Mouse (Mus musculus) testis, adult 2 months (tissue): ENCODE measurements around the gene Kifc5b. TPM values are rescaled to one million over a fixed set of nuclear protein-coding genes. Genes with fewer than 3 reads are reported as not detected.

Experiments used
- H3K27ac ChIP-seq: fragments of 200-500 bp; 2 replicates; pipeline ENCODE4 v1.5.1; 2012; ENCODE audit warnings: low read depth, low read length; ENCODE audit not compliant: control insufficient read depth, insufficient read depth
- H3K27me3 ChIP-seq: fragments of 200-500 bp; 2 replicates; pipeline ENCODE4 v1.6.1; 2012; ENCODE audit warnings: mild to moderate bottlenecking, low read length, moderate library complexity; ENCODE audit not compliant: control insufficient read depth, insufficient read depth
- H3K36me3 ChIP-seq: fragments of 200-500 bp; 2 replicates; pipeline ENCODE4 v1.6.1; 2012; ENCODE audit warnings: mild to moderate bottlenecking, low read length; ENCODE audit not compliant: control insufficient read depth, insufficient read depth
- H3K4me1 ChIP-seq: fragments of 200-500 bp; 2 replicates; pipeline ENCODE4 v1.6.1; 2012; ENCODE audit warnings: low read length; ENCODE audit not compliant: control insufficient read depth, insufficient read depth
- H3K4me3 ChIP-seq: fragments of 200-500 bp; 2 replicates; pipeline ENCODE4 v1.5.1; 2012; ENCODE audit warnings: low read depth, mild to moderate bottlenecking, low read length, moderate library complexity, mixed read lengths; ENCODE audit not compliant: control insufficient read depth
- CTCF ChIP-seq: fragments of 200-500 bp; IDR thresholded peaks from 2 replicates; pipeline ENCODE4 v1.5.1; 2012; ENCODE audit warnings: low read depth, mild to moderate bottlenecking, inconsistent platforms, low read length, moderate library complexity; ENCODE audit not compliant: control insufficient read depth, insufficient read depth, insufficient replicate concordance
- POLR2A ChIP-seq: fragments of 200-500 bp; IDR thresholded peaks from 2 replicates; pipeline ENCODE4 v1.6.1; 2012; ENCODE audit warnings: low read depth, mild to moderate bottlenecking, inconsistent platforms, low read length, moderate library complexity; ENCODE audit not compliant: control insufficient read depth
- polyA plus RNA-seq: library from polyadenylated mRNA; depleted of rRNA; stranded (reverse); fragments of >200 nt; gene quantifications from 2 replicates; pipeline ENCODE4 v1.2.3, GENCODE M21; 2012; rRNA removed

The Kifc5b gene
- polyA plus RNA-seq, result 6.5 TPM in 2 replicates

DNA sequence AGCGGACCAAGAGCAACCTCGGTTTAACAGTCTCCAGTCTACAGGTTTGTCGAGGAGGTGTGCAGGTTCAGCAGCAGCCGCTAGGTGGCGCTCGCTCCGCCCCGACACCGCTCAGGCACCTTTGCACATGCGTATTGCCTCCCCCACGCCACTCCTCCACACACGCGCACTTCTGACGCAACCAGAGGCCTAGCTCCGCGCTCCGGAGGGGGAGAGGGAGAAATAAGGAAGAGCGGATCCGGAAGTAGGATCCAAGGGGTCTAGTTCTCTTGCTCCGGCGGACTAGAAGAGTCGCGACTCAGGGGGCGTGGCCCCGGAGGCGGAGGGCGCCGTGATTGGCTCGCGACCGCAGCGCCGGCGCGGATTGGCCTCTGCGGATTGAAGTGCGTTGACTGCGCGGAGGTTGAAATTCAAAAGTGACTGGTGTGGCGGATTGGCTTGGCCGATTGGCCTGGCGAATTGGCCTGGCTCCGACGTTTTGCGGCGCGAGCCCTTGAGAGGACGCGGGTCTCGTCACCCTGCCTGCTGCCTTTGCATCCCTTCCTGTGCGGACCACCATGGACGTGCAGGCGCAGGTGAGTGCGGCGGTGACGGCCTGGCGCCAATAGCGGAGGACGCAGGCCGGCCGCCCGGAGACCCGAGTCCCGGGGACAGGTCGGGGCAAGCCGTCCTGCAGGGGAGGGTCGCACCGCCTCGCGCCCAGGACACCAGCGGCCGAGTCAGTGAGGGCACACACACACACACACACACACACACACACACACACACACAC lies at the start of gene Kifc5b:
Kifc5b (plus strand) TSS at position 381 of the 772 bp plus-strand sequence.
- H3K27ac ChIP-seq, result peak within 1 kb of the TSS; percentile 87
- no peaks in the 10 kb centered on the region for H3K36me3 ChIP-seq
- peaks cover 2% of the 10 kb centered on the region for H3K4me1 ChIP-seq
- H3K4me3 ChIP-seq, result peak within 1 kb of the TSS; percentile 85
- TF ChIP-seq POLR2A (peak; percentile 41; the same call in 1 of the 2 replicates), CTCF (peak; percentile 100)
- no peaks in the 10 kb centered on the region for H3K27me3 ChIP-seq

DNA sequence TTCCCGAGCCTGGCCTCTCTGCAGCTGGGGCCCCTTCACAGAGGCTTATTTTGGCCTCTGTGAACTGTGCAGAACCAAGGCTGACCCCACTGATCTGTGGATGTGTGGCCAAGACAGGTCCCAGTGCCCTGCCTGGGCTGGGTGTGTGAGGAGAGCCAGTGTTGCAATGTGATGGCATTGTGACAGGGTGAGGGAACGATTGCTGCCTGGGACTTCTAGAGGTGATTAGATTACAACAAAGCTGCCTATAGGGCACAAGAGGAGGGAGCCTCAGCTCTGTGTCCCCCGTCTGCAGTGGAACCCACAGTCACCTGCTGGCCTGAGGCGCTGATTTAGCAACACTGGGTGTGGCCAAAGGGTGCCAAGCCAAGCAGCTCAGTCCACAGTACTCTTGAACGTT lies 48.1 kb upstream of the Kifc5b start:
- H3K36me3 ChIP-seq, result no peaks in the 10 kb centered on the region
- TF ChIP-seq CTCF (no peak), POLR2A (no peak)
- H3K27ac ChIP-seq, result no peak overlapping the region
- no peak overlapping the region for H3K4me3 ChIP-seq
- H3K27me3 ChIP-seq, result no peaks in the 10 kb centered on the region
- H3K4me1 ChIP-seq, result no peaks in the 10 kb centered on the region

DNA sequence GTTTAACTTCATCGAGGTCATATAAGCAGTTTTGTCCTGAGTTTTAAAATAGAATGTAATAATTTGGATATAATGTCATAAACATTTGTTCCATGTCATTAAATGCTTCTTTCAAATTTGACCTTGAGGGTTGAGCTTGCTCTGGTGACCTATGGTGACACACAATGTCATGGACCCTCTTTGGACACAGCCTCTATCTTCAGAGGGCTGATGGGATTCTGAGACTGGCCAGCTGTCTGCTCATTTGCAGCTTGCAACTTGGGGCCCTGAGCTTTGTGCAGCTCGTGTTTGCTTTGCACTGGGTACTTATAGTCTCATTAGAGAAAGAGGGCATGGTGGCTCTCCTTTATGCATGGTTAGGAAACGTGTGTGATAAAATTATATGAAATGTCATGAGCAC lies 44.0 kb upstream of the Kifc5b start:
- Histone ChIP-seq H3K4me1 (no peaks in the 10 kb centered on the region), H3K27me3 (no peaks in the 10 kb centered on the region), H3K36me3 (no peaks in the 10 kb centered on the region), H3K4me3 (no peak overlapping the region), H3K27ac (no peak overlapping the region)
- no peak for TF ChIP-seq POLR2A
- no peak for TF ChIP-seq CTCF

DNA sequence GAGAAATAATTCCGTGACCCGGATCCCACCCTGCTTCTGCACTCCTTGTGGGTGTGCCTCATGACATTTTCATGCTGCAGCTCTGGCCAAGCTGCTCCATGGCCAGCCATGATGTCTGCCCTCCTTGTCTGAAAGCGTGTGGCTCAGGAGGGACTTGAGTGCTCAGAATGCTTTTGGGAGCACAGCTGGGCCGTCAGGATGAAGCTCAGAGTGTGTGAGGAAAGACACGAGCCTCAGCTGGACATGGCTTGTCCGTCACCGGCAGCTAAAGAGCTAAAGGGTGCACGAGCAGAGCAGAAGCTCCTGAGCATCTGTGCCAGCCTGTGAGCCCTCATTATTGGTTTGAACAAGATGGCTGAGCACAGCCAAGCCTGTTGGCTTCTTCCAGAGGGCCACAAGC lies 43.4 kb upstream of the Kifc5b start:
- H3K4me1 ChIP-seq, result no peaks in the 10 kb centered on the region
- H3K36me3 ChIP-seq, result no peaks in the 10 kb centered on the region
- H3K4me3 ChIP-seq, result no peak overlapping the region
- H3K27ac ChIP-seq, result no peak overlapping the region
- TF ChIP-seq POLR2A (no peak), CTCF (no peak)
- H3K27me3 ChIP-seq, result no peaks in the 10 kb centered on the region

DNA sequence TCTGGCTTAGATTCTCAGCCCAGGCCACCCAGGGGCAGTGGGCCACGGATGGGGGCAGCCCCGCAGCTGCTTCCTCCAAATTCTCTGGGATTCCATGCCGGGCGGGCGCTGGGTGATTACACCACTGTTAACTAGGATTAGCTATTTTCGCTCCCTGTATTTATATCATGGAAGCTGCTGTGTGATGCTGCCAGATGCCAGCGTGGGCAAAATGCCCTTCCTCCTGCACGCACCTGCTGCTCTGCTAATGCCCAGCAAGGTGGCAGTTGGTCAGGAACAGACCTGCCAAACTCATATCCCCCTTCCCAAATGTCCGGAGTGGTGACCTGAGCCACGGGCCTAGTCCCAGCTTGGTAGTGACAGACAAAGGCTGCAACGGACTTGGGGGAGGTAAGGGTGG lies 42.3 kb upstream of the Kifc5b start:
- Histone ChIP-seq H3K27ac (no peak overlapping the region), H3K27me3 (no peaks in the 10 kb centered on the region), H3K4me1 (no peaks in the 10 kb centered on the region), H3K4me3 (no peak overlapping the region), H3K36me3 (no peaks in the 10 kb centered on the region)
- TF ChIP-seq POLR2A (no peak), CTCF (no peak)

DNA sequence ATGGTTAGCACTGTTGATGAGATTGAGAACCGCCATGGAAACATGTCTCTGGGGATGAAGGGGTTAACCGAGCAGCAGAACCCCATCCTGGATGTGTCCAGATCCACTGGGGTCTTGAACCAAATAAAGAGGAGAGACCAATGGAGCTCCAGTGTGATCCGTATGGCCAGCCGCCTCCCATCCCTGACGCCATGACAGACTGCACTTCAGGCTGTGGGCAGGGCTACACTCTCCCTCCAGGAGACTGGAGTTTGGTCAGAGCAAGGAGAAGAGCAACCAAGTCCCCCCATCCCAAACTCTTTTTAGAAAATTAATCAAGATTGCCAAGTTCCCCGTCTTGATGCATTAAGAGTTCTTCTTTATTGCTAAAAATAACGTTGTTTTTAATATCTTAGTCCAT lies 39.0 kb upstream of the Kifc5b start:
- no peak for TF ChIP-seq CTCF

DNA sequence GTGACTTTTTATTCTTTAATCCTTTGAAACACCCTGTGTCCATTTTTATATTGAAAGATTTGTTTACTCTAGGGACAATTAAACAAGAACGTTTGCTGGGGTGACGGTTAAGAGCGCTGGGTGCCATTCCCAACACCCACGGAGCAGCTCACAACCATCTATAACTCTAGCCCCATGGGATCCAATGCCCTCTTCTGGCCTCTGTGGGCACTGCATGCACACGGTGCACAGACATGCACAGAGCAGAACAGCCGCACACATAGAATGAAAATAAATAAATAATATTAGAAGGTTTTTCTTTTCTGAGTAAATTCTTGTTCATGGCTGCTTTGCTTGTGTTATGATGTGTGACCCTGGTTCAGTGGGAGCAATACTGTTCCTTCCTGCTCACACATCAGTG lies 37.7 kb upstream of the Kifc5b start:
- TF ChIP-seq CTCF, result 0 out of 2 replicates have a peak, but pooled peaks have one; percentile 21
- no peak for TF ChIP-seq POLR2A
- H3K4me3 ChIP-seq, result no peak overlapping the region

More for the DNA sequence above, 39.0 kb upstream of the Kifc5b start:
- H3K36me3 ChIP-seq, result no peaks in the 10 kb centered on the region
- no peaks in the 10 kb centered on the region for H3K4me1 ChIP-seq
- H3K27ac ChIP-seq, result no peak overlapping the region
- H3K27me3 ChIP-seq, result no peaks in the 10 kb centered on the region
- H3K4me3 ChIP-seq, result no peak overlapping the region

More for the DNA sequence above, 37.7 kb upstream of the Kifc5b start:
- H3K4me1 ChIP-seq, result no peaks in the 10 kb centered on the region
- H3K27me3 ChIP-seq, result no peaks in the 10 kb centered on the region
- no peak overlapping the region for H3K27ac ChIP-seq
- no peaks in the 10 kb centered on the region for H3K36me3 ChIP-seq
